Mouse (Mus musculus) hindbrain, postnatal 0 days (tissue): ENCODE results near the gene Hmmr. TPM values are rescaled to one million over a fixed set of nuclear protein-coding genes. Genes with fewer than 3 reads are reported as not detected.
"Not testable (repeated sequence)": the region's sequence is repeated elsewhere in the genome, so short reads cannot be mapped to it uniquely, and the experiment has no call there.

Source experiments
- ATAC-seq: fragments of 200-750 bp; cut with Nextera tagmentation; 2 replicates; pipeline ENCODE4 v1.8.0; 2017; ENCODE audit warnings: mild to moderate bottlenecking, moderate TSS enrichment, moderate library complexity
- DNase-seq: peaks from one replicate; pipeline ENCODE4 v3.0.0-alpha.2; 2015; ENCODE audit warnings: low spot score
- H3K27ac ChIP-seq: fragments of 300-500 bp; sonication (generic); 2 replicates; pipeline ENCODE4 v1.5.1; 2014; ENCODE audit warnings: mild to moderate bottlenecking
- H3K27me3 ChIP-seq: fragments of 300-500 bp; sonication (generic); 2 replicates; pipeline ENCODE4 v1.6.1; 2014; ENCODE audit warnings: low read length, mixed read lengths; ENCODE audit not compliant: insufficient read depth
- H3K36me3 ChIP-seq: fragments of 300-500 bp; sonication (generic); 2 replicates; pipeline ENCODE4 v1.6.1; 2014; ENCODE audit warnings: low read length, mixed read lengths; ENCODE audit not compliant: insufficient read depth
- H3K4me1 ChIP-seq: fragments of 300-500 bp; sonication (generic); 2 replicates; pipeline ENCODE4 v1.6.1; 2014; ENCODE audit warnings: antibody characterized with exemption, low read length, mixed read lengths; ENCODE audit not compliant: insufficient read depth
- H3K4me2 ChIP-seq: fragments of 300-500 bp; sonication (generic); 2 replicates; pipeline ENCODE4 v1.6.1; 2014; ENCODE audit warnings: low read depth, mild to moderate bottlenecking, low read length, moderate library complexity, mixed read lengths
- H3K4me3 ChIP-seq: fragments of 300-500 bp; sonication (generic); 2 replicates; pipeline ENCODE4 v1.5.1; 2014; ENCODE audit warnings: low read length
- H3K9ac ChIP-seq: fragments of 300-500 bp; sonication (generic); replicated peaks from 2 replicates; pipeline ENCODE4 v1.6.1; 2014; ENCODE audit warnings: mild to moderate bottlenecking, low read length, moderate library complexity, mixed read lengths
- H3K9me3 ChIP-seq: fragments of 300-500 bp; sonication (generic); 2 replicates; pipeline ENCODE4 v1.6.1; 2016; ENCODE audit warnings: low read length, mixed read lengths
- CTCF ChIP-seq: IDR thresholded peaks from 2 replicates; pipeline ENCODE4 v1.5.1; 2016; ENCODE audit warnings: antibody characterized with exemption, control low read depth, low read depth
- WGBS: fragments of 180-500 bp; shearing (Covaris S2); extraction: QIAGEN DNeasy Blood & Tissue Kit; methylation state at CpG from one replicate; pipeline ENCODE4 v1.1.7; 2014; 5-methylcytosine and 5-hydroxymethylcytosine counted together
- polyA plus RNA-seq: library from polyadenylated mRNA; unstranded; fragments of >200 nt; fragmentation: Nextera tagmentation; extraction: Ambion mirVana; gene quantifications from 2 replicates; pipeline ENCODE4 v1.2.1, GENCODE M21; 2015
- total RNA-seq: library from RNA; depleted of rRNA; stranded (reverse); fragments of >200 nt; gene quantifications from 2 replicates; pipeline ENCODE4 v1.2.3, GENCODE M21; 2014

Hmmr gene
- total and polyA plus RNA-seq, 2 experiments from 2014 or later = 4.8 to 6.1 TPM

- Histone ChIP-seq H3K4me3 (no peak overlapping the region), H3K27ac (no peak overlapping the region), H3K27me3 (no peaks in the 10 kb centered on the region), H3K36me3 (peaks cover 29% of the 10 kb centered on the region; the same call in 1 of the 2 replicates), H3K4me2 (no peak overlapping the region), H3K9ac (no peak overlapping the region), H3K4me1 (no peaks in the 10 kb centered on the region), H3K9me3 (no peaks in the 10 kb centered on the region)
- TF ChIP-seq CTCF = no peak
- 92% methylated on average over 12 of the region's 12 CpGs for WGBS
- no peak for DNase-seq
- ATAC-seq = no peak
Observed at GRCm38 (mm10) chr11:40741605-40742262, 8.5 kb upstream of the Hmmr start.

DNA sequence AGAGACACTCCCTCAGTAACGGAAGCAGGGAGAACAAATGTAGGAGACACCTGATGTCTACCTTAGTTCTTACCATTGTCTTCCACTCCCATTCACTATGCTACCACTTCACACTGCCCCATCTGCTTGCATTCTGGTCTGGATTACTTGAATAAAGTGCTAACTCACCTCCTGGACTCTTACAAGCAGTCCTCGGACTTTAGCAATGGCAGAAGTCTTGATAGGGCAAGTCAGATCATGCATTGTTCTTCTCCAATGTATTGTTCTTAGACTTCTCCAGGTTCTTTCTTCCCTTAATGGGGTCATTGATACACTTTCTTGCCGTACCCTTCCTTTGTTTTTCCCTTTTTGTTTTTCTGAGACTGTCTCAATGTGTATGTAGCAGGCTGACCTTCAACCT, 4.1 kb upstream of the Hmmr start:
- no peak overlapping the region for H3K4me2 ChIP-seq
- H3K27me3 ChIP-seq = no peaks in the 10 kb centered on the region
- ATAC-seq = no peak
- H3K36me3 ChIP-seq = peaks cover 33% of the 10 kb centered on the region; the same call in 1 of the 2 replicates
- no peak overlapping the region for H3K27ac ChIP-seq
- no peak for DNase-seq
- 89% methylated on average over 3 of the region's 3 CpGs for WGBS
- H3K9me3 ChIP-seq = no peaks in the 10 kb centered on the region
- peaks cover 10% of the 10 kb centered on the region for H3K4me1 ChIP-seq
- H3K4me3 ChIP-seq = no peak overlapping the region
- TF ChIP-seq CTCF = no peak
- H3K9ac ChIP-seq = no peak overlapping the region

DNA sequence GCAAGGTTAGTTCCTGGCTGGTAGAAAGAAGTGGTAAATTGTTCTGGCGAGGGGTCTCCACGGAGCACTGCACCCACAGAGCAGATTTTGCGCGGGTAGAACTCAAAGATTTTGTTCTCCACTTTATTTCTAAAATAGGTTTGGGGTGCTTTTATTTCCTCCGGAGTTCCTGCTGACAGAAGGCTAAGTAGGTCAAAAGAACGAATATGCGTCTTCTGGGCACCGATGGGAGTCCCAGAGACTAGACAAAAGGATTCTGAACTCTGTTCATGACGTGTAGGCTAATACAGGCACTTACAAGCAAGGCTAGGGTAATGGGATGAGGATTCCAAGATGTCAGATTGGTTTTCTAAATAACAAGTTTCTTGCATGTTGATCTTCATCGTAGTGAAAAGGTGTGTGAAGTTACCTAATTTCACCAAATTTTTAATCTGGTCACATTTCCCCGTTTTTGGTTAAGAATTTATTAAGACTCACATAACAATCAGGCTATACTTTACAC, 1.1 kb upstream of the Hmmr start:
- Histone ChIP-seq H3K4me1 (peaks cover 10% of the 10 kb centered on the region), H3K9me3 (no peaks in the 10 kb centered on the region), H3K36me3 (peaks cover 21% of the 10 kb centered on the region; the same call in 1 of the 2 replicates), H3K4me2 (peak overlapping the region; percentile 95), H3K9ac (peak overlapping the region; percentile 82), H3K27ac (peak overlapping the region; percentile 77), H3K27me3 (no peaks in the 10 kb centered on the region), H3K4me3 (peak overlapping the region; percentile 91)
- ATAC-seq (no peak), DNase-seq (no peak)
- no peak for TF ChIP-seq CTCF
- 5% methylated on average over 11 of the region's 11 CpGs for WGBS

- no peak for DNase-seq
- H3K27me3 ChIP-seq = no peaks in the 10 kb centered on the region
- H3K4me3 ChIP-seq = peak overlapping the region; percentile 91
- 3% methylated on average over 14 of the region's 14 CpGs for WGBS
- peak overlapping the region; percentile 71 for H3K4me2 ChIP-seq
- H3K9ac ChIP-seq = no peak overlapping the region
- no peak for TF ChIP-seq CTCF
- peaks cover 15% of the 10 kb centered on the region; the same call in 1 of the 2 replicates for H3K36me3 ChIP-seq
- no peak overlapping the region for H3K27ac ChIP-seq
- no peak for ATAC-seq
- peaks cover 10% of the 10 kb centered on the region for H3K4me1 ChIP-seq
- H3K9me3 ChIP-seq = no peaks in the 10 kb centered on the region
Observed at GRCm38 (mm10) chr11:40732997-40733338, 254 bp downstream of the Hmmr start.

- no peaks in the 10 kb centered on the region for H3K27me3 ChIP-seq
- TF ChIP-seq CTCF = no peak
- H3K4me1 ChIP-seq = no peaks in the 10 kb centered on the region
- no peak overlapping the region for H3K27ac ChIP-seq
- H3K9ac ChIP-seq = no peak overlapping the region
- H3K36me3 ChIP-seq = 0 out of 2 replicates have a peak, but pooled peaks cover 1% of the 10 kb centered on the region
- H3K4me3 ChIP-seq = no peak overlapping the region
- H3K9me3 ChIP-seq = no peaks in the 10 kb centered on the region
- DNase-seq = no peak
- H3K4me2 ChIP-seq = no peak overlapping the region
- no peak for ATAC-seq
Observed at GRCm38 (mm10) chr11:40718324-40718723, 14.9 kb downstream of the Hmmr start.

GRCm38 (mm10) chr11:40715524-40715923, 17.7 kb downstream of the Hmmr start:
- Histone ChIP-seq H3K4me2 (no peak overlapping the region), H3K4me3 (no peak overlapping the region), H3K27ac (no peak overlapping the region), H3K9ac (no peak overlapping the region), H3K27me3 (no peaks in the 10 kb centered on the region), H3K9me3 (no peaks in the 10 kb centered on the region), H3K4me1 (no peaks in the 10 kb centered on the region), H3K36me3 (no peaks in the 10 kb centered on the region)
- WGBS = 95% methylated on average over 5 of the region's 5 CpGs
- DNase-seq = no peak
- no peak for ATAC-seq
- no peak for TF ChIP-seq CTCF

GRCm38 (mm10) chr11:40713858-40714257, 19.4 kb downstream of the Hmmr start:
- Histone ChIP-seq H3K27me3 (no peaks in the 10 kb centered on the region), H3K9me3 (no peaks in the 10 kb centered on the region), H3K9ac (no peak overlapping the region), H3K36me3 (no peaks in the 10 kb centered on the region), H3K27ac (no peak overlapping the region), H3K4me1 (no peaks in the 10 kb centered on the region), H3K4me3 (no peak overlapping the region), H3K4me2 (no peak overlapping the region)
- no peak for TF ChIP-seq CTCF
- ATAC-seq (no peak), DNase-seq (no peak)
- 70% methylated on average over 8 of the region's 8 CpGs for WGBS

- not testable (repeated sequence) for H3K9ac ChIP-seq, H3K27me3 ChIP-seq, H3K4me2 ChIP-seq, ATAC-seq, H3K36me3 ChIP-seq, H3K4me1 ChIP-seq, H3K9me3 ChIP-seq, DNase-seq, H3K27ac ChIP-seq, H3K4me3 ChIP-seq
- WGBS = 91% methylated on average over 6 of the region's 6 CpGs
Observed at GRCm38 (mm10) chr11:40709899-40710298, 23.3 kb downstream of the Hmmr start.
